Mouse (Mus musculus) activated CD4-positive, CD25-positive, alpha-beta regulatory T cell, adult 9 weeks (primary cell): ENCODE measurements around the gene Nudt15. TPM values are rescaled to one million over a fixed set of nuclear protein-coding genes. Genes with fewer than 3 reads are reported as not detected.

Experiments used
- polyA plus RNA-seq: library from polyadenylated mRNA; unstranded; fragments of 100-300 nt; shearing (Covaris generic); gene quantifications from one replicate; pipeline ENCODE4 v1.2.1, GENCODE M21; 2017

The Nudt15 gene
- polyA plus RNA-seq, result 4.5 TPM

GRCm38 (mm10) chr14:73548051-73548450, at the start of gene Nudt15:
Gene Nudt15 (minus strand): TSS chr14:73548242.

GRCm38 (mm10) chr14:73524766-73525448, 23.1 kb downstream of the Nudt15 start, which contains the start of gene Sucla2:
Gene Sucla2 (plus strand): TSS chr14:73525319.

DNA sequence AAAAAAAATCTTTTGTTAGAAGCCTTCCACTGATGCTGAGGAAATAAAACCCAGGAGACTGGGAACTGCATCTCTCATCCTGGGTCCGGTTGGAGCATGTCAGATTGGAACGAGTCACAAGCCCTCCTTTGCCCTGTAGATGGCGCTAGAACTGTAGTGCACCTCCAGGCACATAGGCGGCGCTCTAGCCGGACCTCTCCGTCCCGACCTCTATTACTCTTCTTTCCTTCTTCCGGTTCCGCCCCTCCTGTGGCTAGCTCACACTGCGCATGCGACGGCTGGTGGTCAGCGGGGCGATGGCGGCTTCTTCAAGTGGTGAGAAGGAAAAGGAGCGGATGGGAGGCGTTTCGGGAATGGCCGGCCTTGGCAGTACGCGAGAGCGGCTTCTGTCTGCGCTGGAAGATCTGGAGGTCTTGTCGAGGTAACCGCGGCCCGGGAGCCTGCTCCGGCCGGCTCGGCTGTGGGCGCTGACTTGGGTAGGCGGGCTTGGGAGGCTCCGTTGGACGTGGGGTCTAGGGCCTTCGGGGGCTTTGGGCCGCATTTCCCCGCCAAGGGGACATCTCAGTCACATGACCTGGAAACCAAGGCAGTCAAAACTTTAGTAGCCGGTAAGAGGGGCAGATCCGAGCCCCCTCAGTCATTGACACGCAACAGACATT, 38.1 kb downstream of the Nudt15 start, which contains the start of gene Med4:
Med4 (plus strand) TSS at position 261 of the 659 bp plus-strand sequence.

Other genes starting within 250 kb of the Nudt15 start
- gene Rb1, start 222.4 kb downstream of the Nudt15 start, polyA plus RNA-seq, result 48.6 TPM
- gene Itm2b, start 163.0 kb downstream of the Nudt15 start, polyA plus RNA-seq, result 1,592 TPM
- 64.7 TPM for gene Med4, start 38.2 kb downstream of the Nudt15 start, polyA plus RNA-seq
- 79.5 TPM for gene Sucla2, start 22.9 kb downstream of the Nudt15 start, polyA plus RNA-seq
- not detected for gene Gm21750, start 113.0 kb upstream of the Nudt15 start, polyA plus RNA-seq